Mouse (Mus musculus): ENCODE data around the gene Cox17. TPM values are rescaled to one million over a fixed set of nuclear protein-coding genes. Genes with fewer than 3 reads are reported as not detected.

Cox17 gene
- polyA plus RNA-seq, 1 experiment from 2014 or later = 256 TPM

DNA sequence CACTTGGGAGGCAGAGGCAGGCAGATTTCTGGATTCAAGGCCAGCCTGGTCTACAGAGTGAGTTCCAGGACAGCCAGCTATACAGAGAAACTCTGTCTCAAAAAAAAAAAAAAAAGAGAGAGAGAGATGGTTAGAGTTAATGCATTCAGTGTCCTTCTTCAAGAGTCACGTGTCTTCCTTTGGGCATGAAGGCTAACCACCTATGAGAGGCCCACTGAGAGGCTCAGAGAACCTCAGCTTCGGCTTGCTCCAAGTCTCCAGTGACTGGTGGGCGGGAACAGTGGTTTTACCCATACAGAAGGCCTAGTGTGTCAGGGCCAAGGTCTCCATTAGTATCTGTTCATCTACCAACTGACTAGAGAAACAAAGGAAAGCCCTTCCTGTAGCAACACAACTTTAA lies 52.3 kb downstream of the Cox17 start:
- no peak for ATAC-seq (replicated peaks; ENCODE audit: extremely low read depth, insufficient read depth, low FRiP score)
- Histone ChIP-seq H3K4me2 (ENCODE audit: low read depth, low read length) (peak overlapping the region; percentile 59; the same call in 1 of the 2 replicates), H3K27me3 (ENCODE audit: control insufficient read depth, insufficient read depth, low read length) (no peaks in the 10 kb centered on the region), H3K27ac (ENCODE audit: low read length) (peak overlapping the region; percentile 33), H3K4me3 (ENCODE audit: low read length) (no peak overlapping the region), H3K9me3 (replicated peaks; ENCODE audit: control insufficient read depth, low read length) (no peaks in the 10 kb centered on the region; the same call in 1 of the 2 replicates), H3K36me3 (ENCODE audit: control insufficient read depth, insufficient read depth) (no peaks in the 10 kb centered on the region), H3K9ac (ENCODE audit: low read length) (peak overlapping the region; percentile 59), H3K4me1 (ENCODE audit: control insufficient read depth, insufficient read depth, low read length) (peaks cover 24% of the 10 kb centered on the region)
- 77% methylated on average over 3 of the region's 3 CpGs for WGBS

DNA sequence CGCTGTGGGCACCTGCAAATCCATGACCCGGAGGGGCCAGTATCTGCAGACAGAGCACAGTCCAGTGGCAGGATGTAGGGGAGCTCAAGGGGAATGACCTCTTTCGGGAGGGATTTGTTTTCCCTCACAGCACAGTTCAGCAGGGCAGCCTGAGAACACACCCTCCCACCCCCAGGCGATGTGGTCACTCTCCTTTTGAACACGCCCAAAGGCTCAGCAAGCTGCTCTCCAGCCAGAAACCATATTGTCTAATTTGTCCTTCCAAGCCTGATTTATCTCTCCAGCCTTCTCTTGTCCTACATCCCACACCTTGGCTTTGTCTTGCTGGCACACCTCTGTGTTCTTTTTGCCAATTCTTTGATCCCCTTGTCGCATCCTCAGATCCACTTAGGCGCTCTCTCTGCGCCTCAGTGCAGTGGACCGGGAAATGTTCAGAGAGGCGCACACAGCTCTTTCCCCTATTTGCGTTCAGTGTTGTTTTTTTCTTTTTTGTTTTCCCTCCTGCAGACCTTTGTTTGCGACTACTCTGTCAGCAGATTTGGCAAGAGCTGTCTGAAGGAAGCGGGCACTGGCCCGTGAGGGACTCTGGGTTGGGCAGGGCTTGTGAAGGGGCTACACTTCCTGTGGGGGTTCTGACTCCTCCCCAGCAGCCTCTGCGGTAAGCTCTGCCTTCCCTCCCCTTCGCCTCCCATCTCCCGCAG lies 52.9 kb downstream of the Cox17 start:
- Histone ChIP-seq H3K4me2 (ENCODE audit: low read depth, low read length) (peak overlapping the region; percentile 59), H3K4me3 (ENCODE audit: low read length) (peak overlapping the region; percentile 32), H3K4me1 (ENCODE audit: control insufficient read depth, insufficient read depth, low read length) (peaks cover 24% of the 10 kb centered on the region), H3K27me3 (ENCODE audit: control insufficient read depth, insufficient read depth, low read length) (no peaks in the 10 kb centered on the region), H3K9ac (ENCODE audit: low read length) (peak overlapping the region; percentile 59), H3K9me3 (replicated peaks; ENCODE audit: control insufficient read depth, low read length) (no peaks in the 10 kb centered on the region; the same call in 1 of the 2 replicates), H3K27ac (ENCODE audit: low read length) (peak overlapping the region; percentile 33), H3K36me3 (ENCODE audit: control insufficient read depth, insufficient read depth) (no peaks in the 10 kb centered on the region)
- peak; percentile 80 for ATAC-seq (replicated peaks; ENCODE audit: extremely low read depth, insufficient read depth, low FRiP score)
- WGBS = 18% methylated on average over 17 of the region's 17 CpGs

DNA sequence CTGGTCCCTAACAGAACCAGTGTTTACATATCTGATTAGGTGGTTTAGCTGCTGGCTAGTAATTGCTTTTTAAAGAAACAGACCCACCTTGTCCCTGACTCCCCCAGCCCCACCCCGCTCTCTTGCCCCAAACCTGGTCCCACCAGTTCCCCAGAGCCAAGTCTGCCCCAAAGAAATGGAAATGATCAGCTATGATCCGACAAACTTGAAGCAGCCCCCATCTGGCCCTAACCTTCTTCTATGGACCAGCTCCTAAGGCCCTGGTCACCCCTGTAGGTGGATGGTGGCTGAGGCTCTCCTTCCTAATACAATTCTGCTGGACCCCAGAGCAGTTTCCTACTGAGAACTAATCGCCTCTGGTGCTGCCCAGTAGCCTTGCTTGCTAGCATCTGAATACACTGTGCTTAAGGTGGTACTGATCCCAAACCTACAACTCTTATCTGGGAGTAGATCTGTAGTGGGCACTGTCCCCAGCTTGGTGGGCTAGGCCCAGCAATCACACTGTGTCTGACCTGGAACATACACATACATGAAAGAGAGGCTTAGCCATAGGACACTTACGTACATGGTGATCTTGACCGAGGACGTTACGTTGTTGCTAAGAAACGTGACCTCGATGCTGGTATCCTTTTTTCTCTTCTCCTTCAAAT lies 53.6 kb downstream of the Cox17 start:
- no peak for ATAC-seq (replicated peaks; ENCODE audit: extremely low read depth, insufficient read depth, low FRiP score)
- H3K4me2 ChIP-seq (ENCODE audit: low read depth, low read length) = peak overlapping the region; percentile 59
- H3K9me3 ChIP-seq (replicated peaks; ENCODE audit: control insufficient read depth, low read length) = no peaks in the 10 kb centered on the region; the same call in 1 of the 2 replicates
- no peak overlapping the region for H3K27ac ChIP-seq (ENCODE audit: low read length)
- H3K4me1 ChIP-seq (ENCODE audit: control insufficient read depth, insufficient read depth, low read length) = peaks cover 24% of the 10 kb centered on the region
- peak overlapping the region; percentile 32 for H3K4me3 ChIP-seq (ENCODE audit: low read length)
- H3K27me3 ChIP-seq (ENCODE audit: control insufficient read depth, insufficient read depth, low read length) = no peaks in the 10 kb centered on the region
- WGBS = 78% methylated on average over 9 of the region's 9 CpGs
- H3K9ac ChIP-seq (ENCODE audit: low read length) = peak overlapping the region; percentile 59
- no peaks in the 10 kb centered on the region for H3K36me3 ChIP-seq (ENCODE audit: control insufficient read depth, insufficient read depth)

DNA sequence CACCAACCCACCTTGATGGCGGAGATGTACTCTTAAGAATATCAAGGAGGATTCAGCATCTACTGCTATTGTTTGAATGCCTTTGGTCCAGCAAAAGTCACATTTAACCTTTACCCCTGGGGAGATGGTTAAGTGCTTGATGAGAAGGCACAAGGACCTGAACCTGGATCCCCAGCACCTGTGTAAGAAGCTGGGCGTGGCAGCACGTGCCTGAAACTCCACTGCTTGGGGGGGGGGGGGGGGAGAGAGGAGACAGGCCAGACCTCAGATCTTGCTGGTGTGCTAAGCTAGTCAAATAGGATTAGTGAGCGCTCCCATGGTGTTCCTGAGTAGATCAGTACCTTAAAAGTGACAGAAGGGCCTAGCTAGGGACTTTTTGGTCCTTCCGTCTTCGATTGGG lies 54.7 kb downstream of the Cox17 start:
- no peaks in the 10 kb centered on the region for H3K27me3 ChIP-seq (ENCODE audit: control insufficient read depth, insufficient read depth, low read length)
- WGBS = 75% methylated on average over 6 of the region's 6 CpGs
- ATAC-seq (replicated peaks; ENCODE audit: extremely low read depth, insufficient read depth, low FRiP score) = no peak
- no peak overlapping the region for H3K27ac ChIP-seq (ENCODE audit: low read length)
- H3K4me3 ChIP-seq (ENCODE audit: low read length) = no peak overlapping the region
- H3K9me3 ChIP-seq (replicated peaks; ENCODE audit: control insufficient read depth, low read length) = no peaks in the 10 kb centered on the region; the same call in 1 of the 2 replicates
- peaks cover 13% of the 10 kb centered on the region for H3K4me1 ChIP-seq (ENCODE audit: control insufficient read depth, insufficient read depth, low read length)
- H3K36me3 ChIP-seq (ENCODE audit: control insufficient read depth, insufficient read depth) = no peaks in the 10 kb centered on the region
- no peak overlapping the region for H3K9ac ChIP-seq (ENCODE audit: low read length)
- H3K4me2 ChIP-seq (ENCODE audit: low read depth, low read length) = no peak overlapping the region

Other genes with a start within 250 kb of the Cox17 start
- gene Nr1i2, start 52.2 kb upstream of the Cox17 start, polyA plus RNA-seq (2015; fragmentation: Nextera tagmentation; extraction: Ambion mirVana) = 0.09 TPM in 1 of 2 replicates, not detected in the other
- 0.12 and 0.50 TPM in 2 replicates for gene Maats1, start 4.8 kb upstream of the Cox17 start, polyA plus RNA-seq (2015; fragmentation: Nextera tagmentation; extraction: Ambion mirVana)
- gene Gm21987, start within 50 bp of the Cox17 start, polyA plus RNA-seq (2015; fragmentation: Nextera tagmentation; extraction: Ambion mirVana) = 2.3 and 4.6 TPM in 2 replicates
- gene Popdc2, start 15.2 kb downstream of the Cox17 start, polyA plus RNA-seq (2015; fragmentation: Nextera tagmentation; extraction: Ambion mirVana) = 421 and 423 TPM in 2 replicates
- 3.6 and 4.2 TPM in 2 replicates for gene Pla1a, start 86.2 kb downstream of the Cox17 start, polyA plus RNA-seq (2015; fragmentation: Nextera tagmentation; extraction: Ambion mirVana)
- gene Adprh, start 105.7 kb downstream of the Cox17 start, polyA plus RNA-seq (2015; fragmentation: Nextera tagmentation; extraction: Ambion mirVana) = 87.6 and 88.6 TPM in 2 replicates
- 0.60 and 0.62 TPM in 2 replicates for gene Cd80, start 108.6 kb downstream of the Cox17 start, polyA plus RNA-seq (2015; fragmentation: Nextera tagmentation; extraction: Ambion mirVana)
- gene Timmdc1, start 175.7 kb downstream of the Cox17 start, polyA plus RNA-seq (2015; fragmentation: Nextera tagmentation; extraction: Ambion mirVana) = 35.0 and 39.6 TPM in 2 replicates
- 27.4 and 28.9 TPM in 2 replicates for gene Poglut1, start 203.3 kb downstream of the Cox17 start, polyA plus RNA-seq (2015; fragmentation: Nextera tagmentation; extraction: Ambion mirVana)
- gene Tmem39a, start 211.7 kb downstream of the Cox17 start, polyA plus RNA-seq (2015; fragmentation: Nextera tagmentation; extraction: Ambion mirVana) = 62.0 and 64.4 TPM in 2 replicates

Data from heart, embryonic 16.5 days (tissue).